Mouse (Mus musculus) heart, embryonic 13.5 days (tissue): ENCODE results near the gene Immt. TPM values are rescaled to one million over a fixed set of nuclear protein-coding genes. Genes with fewer than 3 reads are reported as not detected.

Experiments used
- ATAC-seq: fragments of 200-750 bp; cut with Nextera tagmentation; 2 replicates; pipeline ENCODE4 v1.8.0; 2017; ENCODE audit warnings: moderate TSS enrichment; ENCODE audit not compliant: insufficient number of reproducible peaks, low FRiP score, low TSS enrichment; ENCODE audit errors: extremely low read depth
- H3K27ac ChIP-seq: fragments of 300-500 bp; sonication (generic); replicated peaks from 2 replicates; pipeline ENCODE4 v1.5.1; 2015; ENCODE audit warnings: moderate library complexity, mild to moderate bottlenecking, inconsistent platforms
- H3K27me3 ChIP-seq: fragments of 300-500 bp; sonication (generic); replicated peaks from 2 replicates; pipeline ENCODE4 v1.6.1; 2015; ENCODE audit warnings: mild to moderate bottlenecking, inconsistent platforms
- H3K36me3 ChIP-seq: fragments of 300-500 bp; sonication (generic); 2 replicates; pipeline ENCODE4 v1.6.1; 2015; ENCODE audit warnings: mild to moderate bottlenecking, inconsistent platforms
- H3K4me1 ChIP-seq: fragments of 300-500 bp; sonication (generic); 2 replicates; pipeline ENCODE4 v1.6.1; 2015; ENCODE audit warnings: inconsistent platforms
- H3K4me2 ChIP-seq: fragments of 300-500 bp; sonication (generic); 2 replicates; pipeline ENCODE4 v1.6.1; 2015; ENCODE audit warnings: inconsistent platforms, mild to moderate bottlenecking, moderate library complexity
- H3K4me3 ChIP-seq: fragments of 300-500 bp; sonication (generic); 2 replicates; pipeline ENCODE4 v1.5.1; 2015; ENCODE audit warnings: moderate library complexity, mild to moderate bottlenecking, inconsistent platforms
- H3K9ac ChIP-seq: fragments of 300-500 bp; sonication (generic); 2 replicates; pipeline ENCODE4 v1.6.1; 2015; ENCODE audit warnings: inconsistent platforms, mild to moderate bottlenecking, moderate library complexity
- H3K9me3 ChIP-seq: fragments of 300-500 bp; sonication (generic); 2 replicates; pipeline ENCODE4 v1.6.1; 2016; ENCODE audit warnings: inconsistent platforms
- WGBS: fragments of 180-500 bp; shearing (Covaris S2); methylation state at CpG from one replicate; pipeline ENCODE4 v1.1.7; 2015; ENCODE audit warnings: mixed read lengths; 5-methylcytosine and 5-hydroxymethylcytosine counted together
- polyA plus RNA-seq: library from polyadenylated mRNA; unstranded; fragments of >200 nt; fragmentation: Nextera tagmentation; extraction: Ambion mirVana; gene quantifications from 2 replicates; pipeline ENCODE4 v1.2.1, GENCODE M21; 2015

The Immt gene
- 276 and 320 TPM in 2 replicates for polyA plus RNA-seq

- peak within 1 kb of the TSS; percentile 88 for H3K4me3 ChIP-seq
- ATAC-seq: peak; percentile 98
- H3K27me3 ChIP-seq: no peaks in the 10 kb centered on the region
- peaks cover 15% of the 10 kb centered on the region for H3K4me1 ChIP-seq
- peak within 1 kb of the TSS; percentile 81 for H3K4me2 ChIP-seq
- WGBS: under 1% methylated on average over 64 of the region's 64 CpGs
- H3K9me3 ChIP-seq: no peaks in the 10 kb centered on the region
- H3K9ac ChIP-seq: peak within 1 kb of the TSS; percentile 93
- peak within 1 kb of the TSS; percentile 96 for H3K27ac ChIP-seq
- H3K36me3 ChIP-seq: peaks cover 21% of the 10 kb centered on the region
Measured at GRCm38 (mm10) chr6:71830690-71831580, at the start of gene Immt. TSS of gene Immt (plus strand) at chr6:71831331.

- Histone ChIP-seq H3K4me3 (no peak overlapping the region), H3K36me3 (peaks cover 37% of the 10 kb centered on the region), H3K4me2 (no peak overlapping the region), H3K9me3 (no peaks in the 10 kb centered on the region), H3K4me1 (peaks cover 21% of the 10 kb centered on the region), H3K9ac (no peak overlapping the region), H3K27me3 (no peaks in the 10 kb centered on the region), H3K27ac (no peak overlapping the region)
- no peak for ATAC-seq
- WGBS: 85% methylated on average over 5 of the region's 5 CpGs
Measured at GRCm38 (mm10) chr6:71783165-71783564, 48.0 kb upstream of the Immt start.

- Histone ChIP-seq H3K4me1 (peaks cover 19% of the 10 kb centered on the region), H3K9me3 (no peaks in the 10 kb centered on the region), H3K4me3 (no peak overlapping the region), H3K4me2 (peak overlapping the region; percentile 18; the same call in 1 of the 2 replicates), H3K27ac (peak overlapping the region; percentile 72), H3K36me3 (peaks cover 15% of the 10 kb centered on the region), H3K9ac (peak overlapping the region; percentile 44; the same call in 1 of the 2 replicates), H3K27me3 (no peaks in the 10 kb centered on the region)
- WGBS: 38% methylated on average over 9 of the region's 9 CpGs
- no peak; the same call in 1 of the 2 replicates for ATAC-seq
Measured at GRCm38 (mm10) chr6:71788348-71788747, 42.8 kb upstream of the Immt start.

GRCm38 (mm10) chr6:71791771-71792170 is 39.4 kb upstream of the Immt start:
- H3K4me1 ChIP-seq: peaks cover 16% of the 10 kb centered on the region
- no peak for ATAC-seq

GRCm38 (mm10) chr6:71799391-71799790 is 31.7 kb upstream of the Immt start:
- WGBS: 60% methylated on average over 3 of the region's 3 CpGs
- Histone ChIP-seq H3K27ac (no peak overlapping the region), H3K4me2 (no peak overlapping the region), H3K4me3 (no peak overlapping the region), H3K4me1 (peaks cover 22% of the 10 kb centered on the region), H3K36me3 (peaks cover 19% of the 10 kb centered on the region), H3K9me3 (no peaks in the 10 kb centered on the region), H3K27me3 (no peaks in the 10 kb centered on the region), H3K9ac (no peak overlapping the region)
- no peak for ATAC-seq

More at GRCm38 (mm10) chr6:71791771-71792170, 39.4 kb upstream of the Immt start:
- H3K4me2 ChIP-seq: no peak overlapping the region
- no peak overlapping the region for H3K4me3 ChIP-seq
- no peaks in the 10 kb centered on the region for H3K9me3 ChIP-seq
- 80% methylated on average over 6 of the region's 6 CpGs for WGBS
- H3K27me3 ChIP-seq: no peaks in the 10 kb centered on the region
- H3K9ac ChIP-seq: no peak overlapping the region
- peaks cover 9% of the 10 kb centered on the region; the same call in 1 of the 2 replicates for H3K36me3 ChIP-seq
- no peak overlapping the region for H3K27ac ChIP-seq

GRCm38 (mm10) chr6:71801011-71801713 is 30.0 kb upstream of the Immt start:
- Histone ChIP-seq H3K36me3 (peaks cover 13% of the 10 kb centered on the region; the same call in 1 of the 2 replicates), H3K9me3 (no peaks in the 10 kb centered on the region), H3K4me2 (no peak overlapping the region), H3K27ac (no peak overlapping the region), H3K9ac (no peak overlapping the region), H3K4me1 (peaks cover 34% of the 10 kb centered on the region), H3K27me3 (no peaks in the 10 kb centered on the region), H3K4me3 (no peak overlapping the region)
- WGBS: 41% methylated on average over 7 of the region's 7 CpGs
- ATAC-seq: no peak

GRCm38 (mm10) chr6:71801714-71802094 is 29.4 kb upstream of the Immt start:
- ATAC-seq: no peak
- H3K4me2 ChIP-seq: no peak overlapping the region

GRCm38 (mm10) chr6:71803609-71804008 is 27.5 kb upstream of the Immt start:
- peaks cover 16% of the 10 kb centered on the region; the same call in 1 of the 2 replicates for H3K36me3 ChIP-seq
- ATAC-seq: no peak
- WGBS: 88% methylated on average over 1 of the region's 1 CpGs
- H3K27ac ChIP-seq: peak overlapping the region; percentile 83
- no peak overlapping the region for H3K9ac ChIP-seq
- no peak overlapping the region for H3K4me2 ChIP-seq
- no peaks in the 10 kb centered on the region for H3K9me3 ChIP-seq
- peaks cover 34% of the 10 kb centered on the region for H3K4me1 ChIP-seq
- H3K4me3 ChIP-seq: no peak overlapping the region
- H3K27me3 ChIP-seq: no peaks in the 10 kb centered on the region

More at GRCm38 (mm10) chr6:71801714-71802094, 29.4 kb upstream of the Immt start:
- Histone ChIP-seq H3K4me3 (no peak overlapping the region), H3K27ac (no peak overlapping the region), H3K27me3 (no peaks in the 10 kb centered on the region), H3K4me1 (peaks cover 34% of the 10 kb centered on the region), H3K9me3 (no peaks in the 10 kb centered on the region), H3K9ac (no peak overlapping the region), H3K36me3 (peaks cover 10% of the 10 kb centered on the region; the same call in 1 of the 2 replicates)
- WGBS: 68% methylated on average over 10 of the region's 10 CpGs

- Histone ChIP-seq H3K27ac (peak overlapping the region; percentile 83), H3K4me2 (peak overlapping the region; percentile 60), H3K9me3 (no peaks in the 10 kb centered on the region), H3K27me3 (no peaks in the 10 kb centered on the region), H3K4me3 (peak overlapping the region; percentile 29), H3K4me1 (peaks cover 35% of the 10 kb centered on the region), H3K36me3 (peaks cover 13% of the 10 kb centered on the region), H3K9ac (peak overlapping the region; percentile 56)
- WGBS: 13% methylated on average over 12 of the region's 12 CpGs
- no peak; the same call in 1 of the 2 replicates for ATAC-seq
Measured at GRCm38 (mm10) chr6:71804061-71804829, 26.9 kb upstream of the Immt start.

GRCm38 (mm10) chr6:71806713-71807112 is 24.4 kb upstream of the Immt start:
- H3K27me3 ChIP-seq: no peaks in the 10 kb centered on the region
- WGBS: 53% methylated on average over 1 of the region's 1 CpGs
- H3K9ac ChIP-seq: no peak overlapping the region
- no peaks in the 10 kb centered on the region for H3K9me3 ChIP-seq
- H3K4me3 ChIP-seq: no peak overlapping the region
- peaks cover 26% of the 10 kb centered on the region for H3K4me1 ChIP-seq
- peaks cover 35% of the 10 kb centered on the region for H3K36me3 ChIP-seq
- H3K4me2 ChIP-seq: no peak overlapping the region
- no peak overlapping the region for H3K27ac ChIP-seq
- no peak for ATAC-seq

GRCm38 (mm10) chr6:71809890-71810289 is 21.2 kb upstream of the Immt start:
- no peak for ATAC-seq
- WGBS: 91% methylated on average over 9 of the region's 9 CpGs
- no peak overlapping the region for H3K4me2 ChIP-seq
- no peak overlapping the region for H3K4me3 ChIP-seq
- H3K9ac ChIP-seq: no peak overlapping the region
- H3K27ac ChIP-seq: no peak overlapping the region
- no peaks in the 10 kb centered on the region for H3K27me3 ChIP-seq
- peaks cover 63% of the 10 kb centered on the region for H3K36me3 ChIP-seq
- peaks cover 11% of the 10 kb centered on the region for H3K4me1 ChIP-seq
- no peaks in the 10 kb centered on the region for H3K9me3 ChIP-seq
